Mouse (Mus musculus) layer of hippocampus, adult 2 months (tissue): ENCODE data around the gene Hnrnpab. TPM values are rescaled to one million over a fixed set of nuclear protein-coding genes. Genes with fewer than 3 reads are reported as not detected.

ENCODE experiments used
- DNase-seq, 2 experiments: peaks; one replicate each; pipeline ENCODE4 v3.0.0; 2022; ENCODE audit warnings: low spot score in 2 of 2
- H3K27ac ChIP-seq: fragments of 200-600 bp; 2 replicates; pipeline ENCODE4 v1.8.1; 2022
- H3K4me3 ChIP-seq: fragments of 200-600 bp; 2 replicates; pipeline ENCODE4 v1.8.1; 2022; ENCODE audit warnings: mild to moderate bottlenecking
- CTCF ChIP-seq: fragments of 200-600 bp; conservative IDR thresholded peaks from 2 replicates; pipeline ENCODE4 v1.8.1; 2022; ENCODE audit warnings: antibody characterized with exemption, mild to moderate bottlenecking, moderate library complexity
- long read RNA-seq, 2 experiments: library from polyadenylated mRNA; stranded (forward); transcript quantifications; one replicate each; pipeline ENCODE4 v2.0.0; 2021; ENCODE audit warnings: borderline mapping rate in 2 of 2
- total RNA-seq, 2 experiments: library from RNA; stranded (reverse); gene quantifications; 2 replicates each; pipeline ENCODE4 v1.2.3; 2021

The Hnrnpab gene
- 100 to 1,000 TPM; 149 to 155 TPM for total RNA-seq
- long read RNA-seq, experiment 1, transcript Hnrnpab-201 (7 exons, 2,370 nt), result major isoform, 62 of 95 reads
- long read RNA-seq, experiment 1, transcript Hnrnpab-203 (8 exons, 1,437 nt), result minor isoform, 15 of 95 reads
- long read RNA-seq, experiment 1, partial matches to known transcripts, result 12 of 95 reads
- long read RNA-seq, experiment 1, other reads (novel, unspliced or antisense), result 6 of 95 reads
- long read RNA-seq, experiment 2, transcript Hnrnpab-203 (8 exons, 1,437 nt), result minor isoform, 7 of 92 reads
- long read RNA-seq, experiment 2, transcript Hnrnpab-201 (7 exons, 2,370 nt), result major isoform, 62 of 92 reads
- long read RNA-seq, experiment 2, partial matches to known transcripts, result 14 of 92 reads
- long read RNA-seq, experiment 2, other reads (novel, unspliced or antisense), result 9 of 92 reads

GRCm38 (mm10) chr11:51606447-51607095 lies at the start of gene Hnrnpab:
Gene Hnrnpab (minus strand): TSS chr11:51606847.
- no peak for TF ChIP-seq CTCF
- Histone ChIP-seq H3K4me3 (peak within 1 kb of the TSS; percentile 71), H3K27ac (peak within 1 kb of the TSS; percentile 95)
- peak; percentile 97 for DNase-seq

GRCm38 (mm10) chr11:51654891-51655290 lies 48.2 kb upstream of the Hnrnpab start:
- no peak for TF ChIP-seq CTCF
- no peak overlapping the region for H3K4me3 ChIP-seq
- DNase-seq, result no peak

GRCm38 (mm10) chr11:51653736-51654135 lies 47.1 kb upstream of the Hnrnpab start:
- Histone ChIP-seq H3K27ac (no peak overlapping the region), H3K4me3 (no peak overlapping the region)
- no peak for TF ChIP-seq CTCF
- no peak for DNase-seq

More at GRCm38 (mm10) chr11:51654891-51655290, 48.2 kb upstream of the Hnrnpab start:
- no peak overlapping the region for H3K27ac ChIP-seq

GRCm38 (mm10) chr11:51652889-51653418 lies 46.3 kb upstream of the Hnrnpab start:
- Histone ChIP-seq H3K27ac (no peak overlapping the region), H3K4me3 (no peak overlapping the region)
- no peak for DNase-seq
- peak; percentile 17; the same call in 1 of the 2 replicates for TF ChIP-seq CTCF

GRCm38 (mm10) chr11:51650691-51651515 lies 44.3 kb upstream of the Hnrnpab start, which contains the start of the genes N4bp3 and D930048N14Rik:
Gene N4bp3 (minus strand): TSS chr11:51650842.
Gene D930048N14Rik (plus strand): TSS chr11:51650954.
- H3K27ac ChIP-seq, result peak within 1 kb of the TSS; percentile 82
- H3K4me3 ChIP-seq, result peak within 1 kb of the TSS; percentile 74
- DNase-seq, result peak in 1 of 2 experiments; percentile 32
- TF ChIP-seq CTCF, result no peak; the same call in 1 of the 2 replicates

- DNase-seq, result no peak
- H3K27ac ChIP-seq, result peak overlapping the region; percentile 82
Measured at GRCm38 (mm10) chr11:51650261-51650660, 43.6 kb upstream of the Hnrnpab start.

GRCm38 (mm10) chr11:51649889-51650199 lies 43.2 kb upstream of the Hnrnpab start:
- Histone ChIP-seq H3K4me3 (peak overlapping the region; percentile 74), H3K27ac (peak overlapping the region; percentile 82)
- peak in 1 of 2 experiments; percentile 16 for DNase-seq
- no peak for TF ChIP-seq CTCF

More at GRCm38 (mm10) chr11:51650261-51650660, 43.6 kb upstream of the Hnrnpab start:
- TF ChIP-seq CTCF, result no peak
- peak overlapping the region; percentile 74 for H3K4me3 ChIP-seq

GRCm38 (mm10) chr11:51649111-51649888 lies 42.7 kb upstream of the Hnrnpab start:
- no peak for DNase-seq
- H3K27ac ChIP-seq, result peak overlapping the region; percentile 82; the same call in 1 of the 2 replicates
- TF ChIP-seq CTCF, result 0 out of 2 replicates have a peak, but pooled peaks have one; percentile 2
- H3K4me3 ChIP-seq, result peak overlapping the region; percentile 74

- TF ChIP-seq CTCF, result no peak
- H3K27ac ChIP-seq, result peak overlapping the region; percentile 51; the same call in 1 of the 2 replicates
- DNase-seq, result no peak
Measured at GRCm38 (mm10) chr11:51648566-51648965, 41.9 kb upstream of the Hnrnpab start.

GRCm38 (mm10) chr11:51646751-51647667 lies 40.4 kb upstream of the Hnrnpab start:
- H3K4me3 ChIP-seq, result no peak overlapping the region; the same call in 1 of the 2 replicates
- peak in 1 of 2 experiments; percentile 16 for DNase-seq
- peak overlapping the region; percentile 70 for H3K27ac ChIP-seq
- no peak for TF ChIP-seq CTCF

More at GRCm38 (mm10) chr11:51648566-51648965, 41.9 kb upstream of the Hnrnpab start:
- no peak overlapping the region for H3K4me3 ChIP-seq
